Mouse (Mus musculus) forebrain, embryonic 14.5 days (tissue): ENCODE results near the gene Proser2. TPM values are rescaled to one million over a fixed set of nuclear protein-coding genes. Genes with fewer than 3 reads are reported as not detected.

Experiments
- ATAC-seq: fragments of 200-750 bp; cut with Nextera tagmentation; 2 replicates; pipeline ENCODE4 v1.8.0; 2017; ENCODE audit warnings: mild to moderate bottlenecking, moderate library complexity
- DNase-seq: peaks from one replicate; pipeline ENCODE4 v3.0.0-alpha.2; 2015; ENCODE audit warnings: low spot score
- H3K27ac ChIP-seq: fragments of 300-500 bp; sonication (generic); 2 replicates; pipeline ENCODE4 v1.5.1; 2014; ENCODE audit warnings: low read depth, mild to moderate bottlenecking, control low read depth, low read length, moderate library complexity
- H3K27me3 ChIP-seq: fragments of 300-500 bp; sonication (generic); replicated peaks from 2 replicates; pipeline ENCODE4 v1.6.1; 2014; ENCODE audit warnings: low read length, control low read depth, mixed read lengths; ENCODE audit not compliant: control insufficient read depth, insufficient read depth
- H3K36me3 ChIP-seq: fragments of 300-500 bp; sonication (generic); 2 replicates; pipeline ENCODE4 v1.6.1; 2014; ENCODE audit warnings: low read length, control low read depth; ENCODE audit not compliant: control insufficient read depth, insufficient read depth
- H3K4me1 ChIP-seq: fragments of 300-500 bp; sonication (generic); 2 replicates; pipeline ENCODE4 v1.6.1; 2014; ENCODE audit warnings: antibody characterized with exemption, low read length, control low read depth; ENCODE audit not compliant: control insufficient read depth, insufficient read depth
- H3K4me2 ChIP-seq: fragments of 300-500 bp; sonication (generic); 2 replicates; pipeline ENCODE4 v1.6.1; 2014; ENCODE audit warnings: mild to moderate bottlenecking, control low read depth, low read length
- H3K4me3 ChIP-seq: fragments of 300-500 bp; sonication (generic); 2 replicates; pipeline ENCODE4 v1.5.1; 2014; ENCODE audit warnings: low read depth, low read length, control low read depth
- H3K9ac ChIP-seq: fragments of 300-500 bp; sonication (generic); 2 replicates; pipeline ENCODE4 v1.6.1; 2014; ENCODE audit warnings: mild to moderate bottlenecking, low read length, control low read depth, moderate library complexity
- H3K9me3 ChIP-seq: fragments of 300-500 bp; sonication (generic); replicated peaks from 2 replicates; pipeline ENCODE4 v1.6.1; 2016; ENCODE audit warnings: low read length, control low read depth, mixed read lengths; ENCODE audit not compliant: control insufficient read depth
- WGBS: fragments of 180-500 bp; shearing (Covaris S2); extraction: QIAGEN DNeasy Blood & Tissue Kit; methylation state at CpG from one replicate; pipeline ENCODE4 v1.1.7; 2014; 5-methylcytosine and 5-hydroxymethylcytosine counted together
- polyA plus RNA-seq: library from polyadenylated mRNA; unstranded; fragments of >200 nt; fragmentation: Nextera tagmentation; extraction: Ambion mirVana; gene quantifications from 2 replicates; pipeline ENCODE4 v1.2.1, GENCODE M21; 2014

Gene Proser2
- polyA plus RNA-seq, 1 experiment from 2014 or later, result 1.8 TPM

- 67% methylated on average over 6 of the region's 6 CpGs for WGBS
Measured at GRCm38 (mm10) chr2:6162366-6163040, 32.5 kb upstream of the Proser2 start.

GRCm38 (mm10) chr2:6159735-6160134, 29.7 kb upstream of the Proser2 start:
- Histone ChIP-seq H3K4me3 (no peak overlapping the region), H3K4me1 (no peaks in the 10 kb centered on the region), H3K4me2 (no peak overlapping the region), H3K9ac (no peak overlapping the region), H3K9me3 (no peaks in the 10 kb centered on the region), H3K27ac (no peak overlapping the region), H3K36me3 (no peaks in the 10 kb centered on the region), H3K27me3 (no peaks in the 10 kb centered on the region)
- no peak for ATAC-seq
- 67% methylated on average over 2 of the region's 2 CpGs for WGBS
- no peak for DNase-seq

More at GRCm38 (mm10) chr2:6162366-6163040, 32.5 kb upstream of the Proser2 start:
- H3K36me3 ChIP-seq, result no peaks in the 10 kb centered on the region
- DNase-seq (no peak), ATAC-seq (no peak)
- no peak overlapping the region for H3K4me2 ChIP-seq
- H3K27me3 ChIP-seq, result no peaks in the 10 kb centered on the region
- H3K9me3 ChIP-seq, result no peaks in the 10 kb centered on the region
- no peak overlapping the region for H3K4me3 ChIP-seq
- H3K4me1 ChIP-seq, result no peaks in the 10 kb centered on the region
- no peak overlapping the region for H3K27ac ChIP-seq
- H3K9ac ChIP-seq, result no peak overlapping the region

- WGBS, result 91% methylated on average over 9 of the region's 9 CpGs
- Histone ChIP-seq H3K9me3 (no peaks in the 10 kb centered on the region), H3K4me2 (no peak overlapping the region), H3K4me3 (no peak overlapping the region), H3K27ac (no peak overlapping the region), H3K36me3 (no peaks in the 10 kb centered on the region), H3K4me1 (no peaks in the 10 kb centered on the region), H3K9ac (no peak overlapping the region), H3K27me3 (no peaks in the 10 kb centered on the region)
- DNase-seq, result no peak
- no peak for ATAC-seq
Measured at GRCm38 (mm10) chr2:6159219-6159618, 29.2 kb upstream of the Proser2 start.

GRCm38 (mm10) chr2:6157635-6158034, 27.6 kb upstream of the Proser2 start:
- Histone ChIP-seq H3K9me3 (no peaks in the 10 kb centered on the region), H3K4me3 (no peak overlapping the region), H3K4me1 (no peaks in the 10 kb centered on the region), H3K27me3 (no peaks in the 10 kb centered on the region), H3K9ac (no peak overlapping the region), H3K27ac (no peak overlapping the region), H3K4me2 (no peak overlapping the region), H3K36me3 (no peaks in the 10 kb centered on the region)
- DNase-seq, result no peak
- ATAC-seq, result no peak
- 96% methylated on average over 7 of the region's 7 CpGs for WGBS

GRCm38 (mm10) chr2:6157208-6157607, 27.2 kb upstream of the Proser2 start:
- H3K9me3 ChIP-seq, result no peaks in the 10 kb centered on the region
- DNase-seq, result no peak
- no peak overlapping the region for H3K27ac ChIP-seq
- H3K4me3 ChIP-seq, result no peak overlapping the region
- H3K4me2 ChIP-seq, result no peak overlapping the region
- no peak for ATAC-seq
- no peaks in the 10 kb centered on the region for H3K27me3 ChIP-seq
- 86% methylated on average over 4 of the region's 4 CpGs for WGBS
- H3K9ac ChIP-seq, result no peak overlapping the region
- H3K36me3 ChIP-seq, result no peaks in the 10 kb centered on the region
- no peaks in the 10 kb centered on the region for H3K4me1 ChIP-seq

- DNase-seq, result no peak
- WGBS, result 94% methylated on average over 5 of the region's 5 CpGs
Measured at GRCm38 (mm10) chr2:6149801-6150200, 19.8 kb upstream of the Proser2 start.

GRCm38 (mm10) chr2:6146901-6147300, 16.9 kb upstream of the Proser2 start:
- H3K4me3 ChIP-seq, result no peak overlapping the region
- H3K36me3 ChIP-seq, result no peaks in the 10 kb centered on the region
- no peak overlapping the region for H3K27ac ChIP-seq
- no peak overlapping the region for H3K4me2 ChIP-seq
- no peaks in the 10 kb centered on the region for H3K9me3 ChIP-seq
- no peaks in the 10 kb centered on the region for H3K27me3 ChIP-seq
- 88% methylated on average over 7 of the region's 7 CpGs for WGBS
- no peaks in the 10 kb centered on the region for H3K4me1 ChIP-seq
- ATAC-seq (no peak), DNase-seq (no peak)
- no peak overlapping the region for H3K9ac ChIP-seq

More at GRCm38 (mm10) chr2:6149801-6150200, 19.8 kb upstream of the Proser2 start:
- Histone ChIP-seq H3K4me2 (no peak overlapping the region), H3K9ac (no peak overlapping the region), H3K36me3 (no peaks in the 10 kb centered on the region), H3K9me3 (no peaks in the 10 kb centered on the region), H3K4me3 (no peak overlapping the region), H3K4me1 (no peaks in the 10 kb centered on the region), H3K27me3 (no peaks in the 10 kb centered on the region), H3K27ac (no peak overlapping the region)
- no peak for ATAC-seq

GRCm38 (mm10) chr2:6146257-6146656, 16.2 kb upstream of the Proser2 start:
- Histone ChIP-seq H3K4me1 (no peaks in the 10 kb centered on the region), H3K27ac (no peak overlapping the region), H3K36me3 (no peaks in the 10 kb centered on the region), H3K27me3 (no peaks in the 10 kb centered on the region), H3K9ac (no peak overlapping the region), H3K9me3 (no peaks in the 10 kb centered on the region), H3K4me3 (no peak overlapping the region), H3K4me2 (no peak overlapping the region)
- no peak for ATAC-seq
- WGBS, result 80% methylated on average over 4 of the region's 4 CpGs
- DNase-seq, result no peak

- Histone ChIP-seq H3K27ac (no peak overlapping the region), H3K4me1 (no peaks in the 10 kb centered on the region), H3K36me3 (no peaks in the 10 kb centered on the region), H3K27me3 (no peaks in the 10 kb centered on the region), H3K4me3 (no peak overlapping the region), H3K9ac (no peak overlapping the region), H3K9me3 (no peaks in the 10 kb centered on the region), H3K4me2 (no peak overlapping the region)
- ATAC-seq, result no peak
- no peak for DNase-seq
- 88% methylated on average over 10 of the region's 10 CpGs for WGBS
Measured at GRCm38 (mm10) chr2:6145611-6146010, 15.6 kb upstream of the Proser2 start.
